Mouse (Mus musculus) T-helper 1 cell (primary cell): ENCODE measurements around the gene Fam114a2.

Source experiments
- in situ Hi-C: fragments of 300-600 bp; cut with MboI, MseI; formaldehyde crosslinking; loops from one replicate; pipeline ENCODE4 v1.15.1; 2025; ENCODE audit warnings: high pct_unique_total_duplicates

Fam114a2 gene

DNA sequence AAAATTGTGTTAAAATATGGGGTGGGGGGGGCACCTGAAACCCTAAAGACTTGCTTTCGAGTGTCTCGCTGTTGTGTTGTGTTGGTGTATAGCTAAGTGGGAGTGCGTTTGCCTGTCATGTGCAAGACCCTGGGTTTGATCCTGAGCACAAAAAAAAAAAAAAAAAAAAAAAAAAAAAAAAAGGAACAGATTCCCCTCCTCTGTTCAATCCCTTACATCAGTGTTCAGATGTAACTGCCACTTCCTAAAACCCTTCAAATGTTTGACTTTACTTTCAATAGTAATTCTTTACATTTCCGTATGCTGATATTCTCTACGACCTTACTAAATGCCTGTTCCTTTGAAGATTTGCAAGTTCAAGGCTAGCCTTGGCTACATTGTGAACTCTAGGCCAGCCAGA, 887 bp upstream of the Fam114a2 start:
- in situ Hi-C loops, result no loop called here

DNA sequence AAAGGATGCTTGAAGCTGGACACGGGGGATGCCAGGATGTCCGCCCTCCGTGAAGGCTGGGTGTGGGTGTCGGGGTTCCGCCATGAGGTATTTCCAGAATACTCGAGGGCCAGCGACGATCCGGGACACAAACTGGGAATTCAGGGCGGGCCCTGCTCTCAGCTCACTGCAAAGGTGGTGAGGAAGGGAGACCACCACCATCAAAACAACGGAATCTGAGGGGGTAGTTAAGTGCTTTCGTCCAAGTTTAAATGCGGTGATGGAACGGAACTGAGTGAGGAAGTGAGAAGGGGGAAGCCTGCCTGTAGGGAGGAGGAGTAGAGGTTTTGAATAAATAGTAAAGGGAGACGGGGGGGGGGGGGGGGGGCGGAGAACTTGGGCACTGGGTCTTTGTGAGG, 333 bp upstream of the Fam114a2 start:
- in situ Hi-C loops, result no loop called here

DNA sequence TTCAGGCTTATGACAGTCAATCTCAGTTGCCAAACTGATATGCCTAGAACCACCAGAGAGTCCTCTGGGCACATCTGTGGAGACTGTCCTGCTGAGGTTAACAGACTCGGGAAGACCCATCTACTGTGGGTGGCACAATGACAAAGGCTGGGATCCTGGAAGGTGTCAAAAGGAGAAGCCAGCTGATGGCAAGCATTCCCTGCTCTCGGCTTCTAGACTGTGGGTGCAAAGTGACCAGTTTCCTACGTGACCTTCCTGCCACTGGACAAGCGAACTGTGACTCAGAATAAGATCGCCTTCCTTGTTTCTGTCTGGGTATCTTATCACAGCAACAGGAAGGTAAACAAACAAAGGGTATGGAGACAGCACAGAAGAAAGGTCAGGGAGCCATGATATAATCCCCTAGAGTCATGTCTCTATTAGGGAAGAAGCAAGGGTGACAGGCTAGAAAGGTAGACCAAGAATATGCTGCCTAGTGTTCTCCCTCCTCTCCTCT, 1.4 kb downstream of the Fam114a2 start:
- in situ Hi-C loops, result no loop called here

DNA sequence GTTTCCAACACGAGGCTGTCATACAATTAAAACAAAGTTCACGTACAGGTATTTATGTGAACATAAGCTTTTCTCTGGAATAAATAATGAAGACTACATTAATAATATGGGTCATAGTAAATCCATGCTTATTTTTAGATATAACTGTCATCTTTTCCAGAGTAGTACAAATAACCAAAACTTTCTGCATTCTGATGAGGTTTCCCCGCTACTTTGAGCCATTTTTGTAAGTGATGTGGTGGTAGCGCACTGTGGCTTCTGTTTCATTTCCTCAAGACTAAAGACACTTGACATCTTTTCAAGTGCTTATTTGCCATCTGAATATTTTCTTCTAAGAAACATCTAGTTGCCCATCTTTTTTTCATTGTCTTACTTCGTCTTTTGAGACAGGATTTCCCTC, 3.2 kb downstream of the Fam114a2 start:
- in situ Hi-C loops, result no loop called here

DNA sequence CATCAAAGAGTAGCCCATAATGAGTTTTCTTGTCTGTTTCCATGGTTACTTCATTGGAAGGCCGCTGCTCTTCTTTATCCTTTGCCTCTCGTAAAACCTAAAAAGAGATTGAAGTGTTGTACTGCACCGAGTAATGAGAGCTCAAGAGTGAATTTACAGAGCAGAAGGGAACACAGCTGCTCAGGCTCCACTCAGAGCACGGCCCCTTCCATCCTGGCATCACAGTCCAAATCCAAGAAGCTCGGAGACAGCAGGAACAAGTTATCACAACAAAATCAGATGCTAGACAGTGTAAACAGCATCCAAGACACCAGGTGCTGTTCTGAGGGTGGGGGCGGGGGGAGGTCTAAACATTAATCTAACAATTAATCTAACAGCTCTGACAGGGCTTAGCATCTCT, 11.5 kb downstream of the Fam114a2 start:
- in situ Hi-C loops, result no loop called here

DNA sequence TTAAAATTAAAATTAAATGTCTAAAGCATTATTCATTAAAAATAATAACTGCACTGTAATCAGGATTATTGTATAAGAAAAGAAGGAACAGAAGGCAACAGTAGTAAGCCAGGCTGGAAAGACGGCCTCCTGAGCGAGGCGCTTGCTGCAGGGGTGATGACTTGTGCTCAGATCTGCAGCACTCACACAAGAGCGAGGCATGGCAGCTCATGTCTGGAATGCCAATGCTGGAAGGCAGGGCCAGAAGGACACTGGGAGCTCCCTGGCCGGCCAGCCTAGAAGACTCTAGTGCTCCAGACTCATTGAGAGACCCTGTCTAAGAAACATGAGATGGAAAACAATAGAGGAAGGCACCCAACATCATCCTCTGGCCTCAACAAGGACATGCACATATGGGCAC, 15.3 kb downstream of the Fam114a2 start:
- in situ Hi-C loops, result no loop called here

DNA sequence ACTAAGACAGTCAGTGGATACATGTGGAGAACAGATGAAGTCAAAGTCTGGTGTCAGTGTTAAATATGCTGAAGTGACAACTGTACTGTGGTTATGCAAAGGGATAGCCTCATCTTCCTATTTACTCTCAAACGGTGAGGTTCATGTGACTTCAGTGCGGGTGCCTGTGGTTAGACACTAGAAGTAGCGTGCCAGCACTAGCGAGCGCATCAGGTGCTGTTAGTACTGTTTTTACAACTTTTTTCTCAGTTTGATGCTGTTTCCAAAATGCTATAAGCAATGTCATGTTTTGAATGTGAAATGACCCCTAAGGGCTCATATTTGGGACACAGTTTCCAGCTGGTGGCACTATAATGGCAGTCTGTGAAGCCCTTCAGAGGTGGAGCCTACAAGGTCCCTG, 20.2 kb downstream of the Fam114a2 start:
- in situ Hi-C loops, result no loop called here

DNA sequence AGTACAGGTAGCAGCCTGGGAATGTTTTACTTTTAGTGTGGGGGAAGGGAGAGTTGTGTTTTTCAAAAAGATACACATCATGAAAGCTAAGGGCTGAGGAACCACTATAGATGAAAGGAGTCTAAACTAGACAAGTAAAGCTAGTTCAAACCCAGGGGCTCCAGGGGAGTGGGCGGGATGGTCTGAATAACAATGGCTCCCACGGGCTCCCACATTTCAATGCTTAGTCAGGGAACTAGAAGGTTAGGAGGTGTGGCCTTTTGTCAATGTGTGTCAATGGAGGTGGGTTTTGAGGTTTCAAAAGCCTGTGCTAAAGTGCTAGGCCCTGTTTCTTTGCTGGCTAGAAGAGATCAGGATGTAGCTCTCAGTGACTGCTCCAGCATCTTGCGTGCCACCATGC, 20.7 kb downstream of the Fam114a2 start:
- in situ Hi-C loops, result no loop called here

DNA sequence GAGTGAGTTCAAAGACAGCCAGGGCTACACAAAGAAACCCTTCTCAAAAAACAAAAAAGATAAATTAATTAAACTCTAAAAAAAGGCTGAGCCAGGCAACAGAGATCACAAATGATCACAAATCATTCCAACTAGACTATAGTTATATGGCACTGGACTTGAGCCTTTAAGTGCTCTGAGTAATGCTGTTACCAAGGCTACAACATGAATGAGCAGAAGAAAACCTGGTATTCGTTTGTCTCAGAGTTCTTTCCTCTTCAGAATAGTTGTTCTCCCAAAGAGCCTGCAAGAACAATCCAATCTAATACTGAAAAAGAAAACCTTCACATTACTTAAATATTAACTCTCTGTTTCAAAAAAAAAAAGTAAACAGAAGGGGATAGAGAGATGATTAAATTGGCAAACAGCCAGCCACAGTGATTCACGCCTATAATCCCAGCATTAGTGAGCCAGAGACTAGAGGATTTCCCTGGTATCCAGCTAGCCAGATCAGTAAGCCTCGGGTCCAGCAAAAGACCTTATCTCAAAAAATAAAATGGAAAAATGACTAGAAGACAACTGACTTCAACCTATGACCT, 21.9 kb downstream of the Fam114a2 start:
- in situ Hi-C loops, result no loop called here

DNA sequence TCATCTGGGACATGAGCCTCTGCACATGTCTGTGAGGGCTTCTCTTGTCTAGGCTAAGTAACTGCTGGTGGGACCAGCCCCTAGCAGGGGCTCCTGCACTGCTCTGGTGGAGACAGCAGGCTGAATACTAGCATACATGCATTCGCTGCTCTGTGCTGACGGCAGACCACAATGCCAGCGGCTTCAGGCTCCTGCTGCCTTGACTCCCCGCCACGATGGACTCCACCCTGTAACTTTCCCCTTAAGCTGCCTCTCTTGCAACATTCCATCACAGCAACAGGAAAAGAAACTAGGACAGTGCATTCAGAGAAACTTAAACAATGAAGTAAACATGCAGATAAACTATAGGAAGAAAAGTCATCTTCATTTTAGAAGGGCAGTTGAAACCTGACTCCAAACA, 30.0 kb downstream of the Fam114a2 start:
- in situ Hi-C loops, result no loop called here

DNA sequence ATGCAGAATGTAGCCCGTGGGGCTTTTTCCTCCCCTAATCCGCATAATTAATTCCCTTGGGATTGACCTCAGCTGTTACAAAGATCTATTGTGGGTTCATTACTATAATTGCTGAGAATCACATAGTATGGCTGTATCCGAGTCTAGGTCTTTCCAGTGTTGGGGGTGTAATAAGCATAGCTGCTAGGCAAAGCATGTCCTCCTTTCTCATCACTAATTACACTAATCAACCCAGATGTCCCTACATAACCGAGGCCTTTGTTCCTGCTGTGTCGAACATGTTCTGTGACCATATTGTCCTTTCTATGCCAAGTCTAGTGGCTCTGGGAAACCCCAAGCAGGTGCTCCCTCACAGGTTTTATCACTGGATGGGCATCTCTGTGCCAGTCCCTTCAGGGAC, 40.3 kb downstream of the Fam114a2 start:
- in situ Hi-C loops, result no loop called here

DNA sequence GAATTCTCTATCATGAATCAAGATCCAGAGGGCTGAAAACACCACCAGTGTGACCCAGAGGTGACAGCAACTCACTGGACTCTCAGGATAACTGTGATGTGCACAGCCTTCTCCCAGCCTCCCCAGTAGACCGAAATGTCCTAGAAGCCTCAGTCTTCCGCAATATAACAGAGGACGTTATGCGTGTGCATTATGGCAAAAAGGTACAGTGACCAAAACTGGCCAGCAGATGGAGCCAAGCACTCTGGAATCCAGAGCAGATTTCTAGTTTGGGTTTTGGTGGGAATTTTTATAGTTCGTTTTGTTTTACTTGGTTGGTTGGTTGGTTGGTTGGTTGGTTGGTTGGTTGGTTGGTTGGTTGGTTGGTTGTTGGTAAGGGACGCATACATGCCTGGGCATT, 43.3 kb downstream of the Fam114a2 start:
- in situ Hi-C loops, result no loop called here

DNA sequence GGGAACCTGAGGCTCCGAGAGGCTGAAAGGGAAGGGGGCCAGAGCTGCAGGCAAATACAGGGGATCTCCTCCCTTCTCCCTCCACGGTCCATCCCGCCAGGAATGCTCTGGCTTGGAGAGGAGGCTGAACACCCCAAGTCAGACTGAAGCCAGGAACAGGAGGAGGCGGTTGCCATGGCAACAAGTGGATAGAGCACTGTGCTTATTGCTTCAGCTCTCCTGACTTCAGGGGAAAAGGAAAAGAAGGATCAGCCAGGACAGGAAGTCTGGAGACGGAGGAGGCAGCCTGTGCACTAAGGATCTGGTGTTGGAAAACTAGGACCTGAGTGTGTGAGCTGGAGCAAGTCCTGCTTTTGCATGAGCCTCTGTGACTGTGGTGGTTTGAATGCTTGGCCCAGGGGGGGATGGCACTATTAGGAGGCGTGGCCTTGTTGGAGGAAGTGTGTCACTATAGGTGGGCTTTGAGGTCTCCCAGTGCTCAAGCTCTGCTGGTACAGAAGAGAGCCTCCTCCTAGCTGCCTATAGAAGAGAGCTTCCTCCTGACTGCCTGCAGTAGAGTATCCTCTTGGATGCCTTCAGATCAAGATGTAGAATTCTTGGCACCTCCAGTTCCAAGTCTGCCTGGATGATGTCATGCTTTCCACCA, 44.0 kb downstream of the Fam114a2 start:
- in situ Hi-C loops, result loop anchor here (5.0 kb wide), 1 partner anchor 52 kb away; no protein-coding TSS in a partner anchor

DNA sequence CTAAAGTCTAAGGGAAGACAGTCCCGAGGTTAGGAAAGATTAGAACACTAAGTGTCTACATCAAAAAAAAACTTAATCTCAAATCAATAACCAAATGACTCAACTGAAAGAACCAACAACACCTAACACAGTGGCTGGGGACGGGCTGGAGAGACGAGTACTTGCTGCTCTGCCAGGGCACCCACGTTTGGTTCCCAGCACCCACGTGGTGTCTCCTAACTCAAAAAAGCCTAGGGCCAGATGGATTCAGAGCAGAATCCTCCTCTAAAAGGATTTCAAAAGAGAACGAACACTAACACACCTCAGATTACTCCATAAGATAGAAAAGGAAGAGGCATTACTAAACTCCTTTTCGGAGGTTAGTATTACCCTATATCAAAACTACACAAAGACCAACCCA, 47.4 kb downstream of the Fam114a2 start:
- in situ Hi-C loops, result loop anchor here (5.0 kb wide), 1 partner anchor 49 kb away; no protein-coding TSS in a partner anchor

DNA sequence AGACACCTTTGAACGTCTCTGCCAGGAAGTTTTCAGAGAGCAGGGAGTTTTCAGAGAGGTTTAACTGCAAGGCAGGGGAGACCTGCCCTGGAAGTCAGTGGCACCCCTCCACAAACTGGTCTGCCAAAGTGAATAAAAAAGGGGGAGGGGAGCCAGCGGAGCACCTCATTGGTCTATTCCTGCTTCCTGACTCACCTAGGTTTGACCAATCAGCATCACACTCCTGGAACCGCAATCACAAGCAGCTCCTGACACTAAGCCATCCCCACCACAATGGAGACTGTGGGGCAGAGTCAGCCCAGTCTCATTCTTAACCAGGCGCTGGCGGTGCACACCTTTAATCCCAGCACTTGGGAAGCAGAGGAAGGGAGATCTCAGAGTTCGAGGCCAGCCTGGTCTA, 48.4 kb downstream of the Fam114a2 start:
- in situ Hi-C loops, result loop anchor here (5.0 kb wide), 1 partner anchor 48 kb away; no protein-coding TSS in a partner anchor

DNA sequence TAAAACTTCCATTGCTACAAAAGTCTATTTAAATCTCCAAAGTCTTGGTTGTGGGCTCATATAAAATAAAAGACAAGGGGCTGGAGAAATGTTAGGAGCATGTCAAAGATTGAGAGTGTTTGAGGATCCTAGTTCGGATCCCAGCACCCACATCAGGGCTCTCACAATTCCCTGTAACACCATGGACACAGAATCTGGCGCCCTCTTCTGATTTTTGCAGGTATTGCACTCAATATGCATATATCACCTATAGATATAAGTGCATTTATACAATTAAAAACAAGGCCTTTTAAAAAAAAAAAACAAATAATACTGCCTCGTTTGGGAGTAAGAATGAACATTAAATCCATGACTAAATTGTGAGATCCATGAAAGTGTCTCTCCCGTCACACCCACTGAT, 49.7 kb downstream of the Fam114a2 start:
- in situ Hi-C loops, result loop anchor here (5.0 kb wide), 1 partner anchor 1341 kb away; no protein-coding TSS in a partner anchor

DNA sequence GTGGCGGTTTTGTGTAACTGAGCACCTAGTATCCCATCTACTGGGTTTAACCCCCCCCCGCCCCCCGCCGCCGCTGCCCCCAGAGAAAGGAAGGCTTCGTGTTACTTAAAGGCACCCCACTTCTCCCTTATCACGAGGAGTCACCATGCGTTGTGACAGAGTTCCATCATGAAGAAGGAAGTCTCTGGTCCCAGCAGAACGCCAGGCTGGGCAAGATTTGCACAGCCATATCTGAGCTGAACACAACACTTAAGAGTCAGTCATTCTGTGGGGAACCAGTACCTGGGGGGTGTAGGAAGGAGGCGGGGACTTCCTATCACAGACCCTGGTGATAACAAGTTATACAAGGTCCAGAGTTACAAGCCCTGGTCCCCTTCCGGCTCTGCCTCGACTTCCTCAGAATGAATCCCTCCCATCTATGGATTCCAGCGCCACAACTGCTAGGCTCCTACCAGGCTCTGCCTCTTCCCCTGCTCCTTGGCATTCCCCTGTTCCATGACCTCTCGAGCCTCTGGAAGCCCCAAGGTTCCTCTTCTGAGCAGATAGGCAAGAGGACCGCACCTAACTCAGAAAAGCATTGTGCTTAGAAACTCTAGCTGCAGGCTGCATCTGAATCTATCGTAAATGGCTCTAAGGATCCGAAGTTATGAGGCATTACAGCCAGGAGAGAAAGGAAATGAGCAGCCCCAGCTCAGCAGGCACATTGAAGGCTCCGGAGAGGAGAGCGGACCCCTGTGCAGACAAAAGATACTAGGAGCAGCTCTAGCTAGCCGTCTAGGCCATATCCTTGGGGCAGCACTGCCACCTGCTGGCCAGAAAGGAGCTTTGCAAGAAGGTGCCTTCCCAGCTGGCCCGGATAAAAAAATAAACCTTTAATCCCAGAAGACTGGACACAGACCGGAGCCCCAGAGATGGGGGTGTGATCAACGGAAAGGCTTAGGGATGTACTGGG, 51.0 kb downstream of the Fam114a2 start:
- in situ Hi-C loops, result loop anchor here (5.0 kb wide), 1 partner anchor 1340 kb away; no protein-coding TSS in a partner anchor

DNA sequence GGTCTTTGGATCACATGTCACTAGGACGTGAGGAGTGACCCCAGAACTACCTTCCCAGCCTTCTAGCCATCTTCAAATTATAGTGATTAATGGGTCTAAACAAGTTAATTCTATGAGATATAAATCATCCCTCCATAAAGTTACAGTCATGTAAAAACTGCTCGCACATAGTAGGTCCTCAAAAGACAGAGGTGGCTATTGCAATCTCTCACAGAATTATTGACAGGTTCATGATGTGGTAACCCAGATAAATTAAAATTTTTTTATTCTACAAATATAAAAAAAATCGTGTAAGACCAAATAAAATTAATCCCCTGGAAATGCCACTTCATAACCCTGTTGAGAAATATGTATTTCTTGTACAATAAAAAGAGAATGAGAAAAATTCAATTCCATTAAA, 52.6 kb downstream of the Fam114a2 start:
- in situ Hi-C loops, result loop anchor here (5.0 kb wide), 1 partner anchor 1339 kb away; no protein-coding TSS in a partner anchor

DNA sequence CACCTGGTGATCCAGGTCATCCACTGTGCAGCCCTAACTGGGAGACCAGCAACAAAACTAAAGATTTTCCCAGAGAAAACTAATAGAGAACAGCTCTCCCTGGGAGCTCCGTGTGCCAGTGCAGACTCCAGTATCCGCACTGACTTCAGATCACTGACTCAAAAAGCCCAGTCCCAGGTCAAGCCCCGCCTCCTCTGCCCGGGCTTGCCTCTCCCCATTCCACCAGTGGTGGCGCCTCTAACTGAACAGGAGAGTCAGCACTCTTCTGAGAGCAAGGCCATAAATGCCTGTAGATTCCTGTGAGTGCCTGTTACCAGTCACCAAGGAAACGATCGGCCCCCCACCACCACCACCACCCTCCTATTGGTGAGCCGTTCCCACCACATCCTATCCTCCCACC, 53.4 kb downstream of the Fam114a2 start:
- in situ Hi-C loops, result loop anchor here (5.0 kb wide), 1 partner anchor 1338 kb away; no protein-coding TSS in a partner anchor

DNA sequence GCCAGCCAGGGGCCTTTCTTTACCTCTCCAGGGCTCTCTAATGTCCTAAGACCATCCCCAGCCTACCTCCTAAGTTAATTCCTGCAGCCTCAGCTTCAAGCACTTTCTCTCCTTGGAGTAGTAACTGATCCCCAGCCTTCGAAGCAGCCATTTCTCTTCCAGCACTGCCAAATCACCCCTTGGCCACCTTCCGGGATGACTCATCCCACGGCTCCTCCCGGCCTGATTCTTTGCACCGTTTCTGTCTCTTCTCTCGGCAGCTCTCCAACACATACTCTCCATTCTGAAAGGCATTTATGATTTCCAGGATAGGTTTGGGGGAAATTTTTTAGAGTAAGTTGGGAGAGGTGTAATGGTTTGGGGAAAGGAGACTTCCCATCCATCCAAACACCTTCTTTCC, 58.7 kb downstream of the Fam114a2 start:
- in situ Hi-C loops, result no loop called here

DNA sequence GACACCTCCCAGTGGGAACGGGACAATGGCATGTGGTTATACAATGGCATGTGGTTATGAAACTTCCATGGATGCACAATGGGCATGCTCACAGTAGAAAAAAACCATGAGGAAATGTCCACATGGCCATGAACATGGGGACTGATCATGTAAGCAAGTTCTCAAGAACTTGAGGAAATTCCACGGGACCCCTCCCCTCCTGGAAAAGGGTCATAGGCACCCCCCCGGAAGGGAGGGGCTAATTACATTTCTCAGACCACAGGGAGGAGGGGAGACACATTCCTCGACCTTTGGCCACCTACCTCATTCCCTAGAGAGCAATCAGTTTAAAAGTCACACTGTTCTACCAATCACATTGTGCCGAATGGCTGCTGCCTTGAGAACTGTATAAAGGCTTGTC, 64.0 kb downstream of the Fam114a2 start:
- in situ Hi-C loops, result no loop called here
